Mouse (Mus musculus) naive thymus-derived CD4-positive, alpha-beta T cell, adult 2 months (primary cell): Measurements from ENCODE around the gene Tamm41.

Experiments used
- DNase-seq: peaks from one replicate; pipeline ENCODE4 v3.0.0-alpha.2; 2011; ENCODE audit warnings: low read depth

Tamm41 gene

DNA sequence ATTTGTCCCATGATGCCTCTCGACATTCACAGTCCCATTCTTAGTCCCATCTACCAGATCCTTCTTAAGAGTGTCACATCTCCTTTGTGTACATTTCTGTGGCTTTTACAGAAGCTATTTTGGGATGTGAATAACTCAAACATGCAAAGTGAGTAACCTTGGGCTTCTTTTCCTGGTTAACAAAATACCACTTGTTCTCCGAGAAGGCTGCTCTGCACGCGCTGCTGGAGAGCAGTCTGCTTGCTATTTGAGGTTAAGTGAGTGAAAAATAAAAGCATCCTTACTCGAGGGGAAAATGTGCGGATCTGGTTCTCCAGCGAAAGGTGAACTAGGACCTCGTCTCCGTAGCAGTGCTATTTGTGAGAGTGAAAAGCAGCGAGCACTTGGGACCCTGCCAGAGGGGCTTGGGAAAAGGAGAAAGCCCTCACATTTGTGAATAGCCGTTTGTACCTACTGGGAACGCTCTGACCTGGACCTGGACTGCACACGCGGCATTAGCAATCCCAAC is 10.1 kb downstream of the Tamm41 start:
- no peak for DNase-seq

DNA sequence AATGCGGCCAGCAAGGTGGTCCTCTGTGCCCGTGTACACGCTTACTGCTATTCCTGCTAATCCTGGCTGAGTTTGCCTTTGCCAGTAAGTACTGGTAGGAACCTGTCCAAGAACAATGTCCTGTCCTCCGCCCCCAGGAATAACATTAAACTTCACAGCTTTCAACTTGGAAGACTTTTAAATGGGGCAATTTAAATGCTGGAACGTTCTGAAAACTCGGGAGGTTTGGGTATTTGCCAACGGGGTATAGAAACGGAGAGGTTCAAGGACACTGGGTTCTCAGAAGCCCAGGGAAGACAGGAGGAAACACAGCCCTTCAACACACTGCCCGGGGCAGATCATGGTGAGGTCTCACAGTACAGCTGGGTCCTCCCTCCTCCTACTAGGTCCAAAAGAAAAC is 14.8 kb downstream of the Tamm41 start:
- no peak for DNase-seq

DNA sequence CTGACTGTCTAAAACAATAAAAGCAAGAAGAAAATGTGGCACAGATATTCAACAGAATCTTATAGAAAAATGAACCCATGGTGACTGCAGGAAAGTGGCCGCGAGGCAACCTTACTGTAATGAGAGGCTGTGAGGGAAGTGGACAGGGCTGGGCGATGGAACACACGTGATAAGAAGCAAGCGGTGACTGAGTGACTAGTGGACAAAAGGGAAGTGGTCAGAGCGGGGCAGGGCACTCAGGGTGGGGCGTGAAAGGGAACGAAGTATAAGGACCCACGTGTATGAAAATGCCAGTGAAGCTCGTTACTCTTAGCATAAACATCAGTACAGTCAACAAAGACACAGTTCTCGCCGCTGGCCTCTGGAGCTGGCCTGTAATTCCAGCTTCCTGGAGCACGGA is 22.2 kb downstream of the Tamm41 start:
- no peak for DNase-seq

- no peak for DNase-seq
Measured at GRCm38 (mm10) chr6:115013574-115013973, 24.1 kb downstream of the Tamm41 start.

DNA sequence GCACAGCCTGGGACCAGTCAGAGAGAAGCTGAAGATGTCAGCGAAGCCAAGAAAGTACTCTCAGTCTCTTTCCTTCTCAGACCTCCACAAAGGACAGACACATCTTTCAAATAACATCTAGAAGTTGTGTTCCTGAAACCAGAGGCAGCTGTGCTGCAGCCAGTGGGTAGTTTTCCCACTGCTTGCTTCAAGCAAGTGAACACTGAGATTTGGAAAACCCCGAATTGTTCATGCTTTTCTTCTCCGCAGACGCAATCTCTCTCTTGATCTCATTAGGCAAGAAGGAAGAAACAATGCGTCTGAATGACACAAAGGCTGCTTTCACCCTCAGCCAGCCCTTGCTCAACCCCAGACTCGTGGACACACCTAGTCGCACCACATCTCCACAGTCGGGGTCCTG is 25.9 kb downstream of the Tamm41 start:
- DNase-seq, result no peak

DNA sequence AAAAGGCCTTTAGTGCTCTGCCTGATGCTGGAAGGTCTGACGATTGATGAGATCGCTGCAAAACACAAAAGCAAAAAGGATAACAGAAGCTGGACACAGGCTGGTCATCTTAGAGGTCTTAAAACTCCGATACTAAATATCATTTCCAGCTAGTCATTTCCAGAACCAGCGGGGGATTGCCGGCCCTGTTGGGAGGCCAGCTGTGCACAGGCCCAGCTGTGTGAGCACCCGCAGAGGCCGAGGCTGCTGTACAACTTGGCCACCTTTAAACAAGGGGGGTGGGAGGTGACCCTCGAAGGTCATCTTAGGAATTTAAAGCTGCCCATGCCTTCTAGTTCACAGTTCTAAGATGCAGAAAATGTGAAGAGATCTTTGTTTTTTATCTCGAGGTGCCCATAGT is 26.9 kb downstream of the Tamm41 start:
- DNase-seq, result no peak

DNA sequence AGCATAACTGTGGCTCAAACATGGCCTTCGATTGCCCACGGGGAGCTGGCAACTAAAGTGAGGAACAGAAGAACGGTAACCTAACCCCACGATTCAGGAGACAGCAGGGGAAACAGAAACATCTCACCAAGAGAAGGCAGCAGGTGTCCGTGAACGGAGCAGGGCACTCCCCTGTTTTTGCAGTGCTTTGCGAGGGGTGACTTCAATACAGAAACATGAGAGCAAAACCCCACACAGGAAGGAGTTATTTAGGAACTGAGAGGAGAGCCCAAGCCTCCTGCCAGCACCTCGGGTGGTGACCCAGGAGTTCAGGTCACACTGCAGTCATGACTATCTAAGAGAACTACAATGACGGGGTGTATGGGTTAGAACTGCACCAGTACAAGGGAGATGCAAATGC is 27.4 kb downstream of the Tamm41 start:
- DNase-seq, result no peak

DNA sequence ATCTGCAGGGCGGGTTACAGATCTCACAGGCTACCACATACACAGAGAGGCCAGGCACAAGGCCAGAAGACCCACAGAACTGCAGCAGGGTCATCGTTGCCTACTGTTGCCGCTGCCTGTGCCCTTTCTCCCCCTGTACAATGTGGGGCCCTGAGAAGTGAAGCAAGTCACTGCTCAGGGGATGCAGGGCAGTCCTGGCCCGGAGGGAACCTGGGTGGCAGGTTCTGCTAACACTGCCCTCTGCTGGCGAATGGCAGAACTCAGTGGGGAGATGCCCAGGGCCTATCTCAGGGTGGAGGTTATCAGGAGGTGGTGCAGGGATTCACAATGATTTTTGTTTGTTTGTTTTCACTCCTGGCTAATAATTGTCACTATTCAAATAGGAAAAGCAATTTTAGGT is 29.9 kb downstream of the Tamm41 start:
- DNase-seq, result peak; percentile 80

GRCm38 (mm10) chr6:115006948-115007347 is 30.7 kb downstream of the Tamm41 start:
- DNase-seq, result no peak

DNA sequence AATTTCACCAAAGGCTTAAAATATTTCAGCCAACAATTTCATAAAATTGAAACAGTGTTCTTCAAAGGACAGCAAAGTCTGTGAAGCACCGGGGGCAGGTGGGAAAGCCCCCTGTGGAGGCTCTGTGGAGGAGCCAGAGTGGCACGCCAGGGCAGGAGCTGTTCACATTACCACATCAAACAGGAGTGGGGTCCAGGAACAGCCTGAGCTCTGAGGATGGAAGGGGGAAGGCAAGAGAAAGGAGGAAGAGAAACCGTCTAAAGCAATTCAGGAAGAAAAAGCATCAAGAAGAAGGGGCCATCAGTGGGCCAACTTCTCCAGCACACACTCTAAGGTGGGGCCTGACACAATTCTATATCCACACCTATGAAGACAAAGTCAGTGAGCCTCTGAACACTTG is 31.6 kb downstream of the Tamm41 start:
- DNase-seq, result no peak

GRCm38 (mm10) chr6:115005351-115005890 is 32.3 kb downstream of the Tamm41 start:
- no peak for DNase-seq

GRCm38 (mm10) chr6:115004636-115005035 is 33.0 kb downstream of the Tamm41 start:
- no peak for DNase-seq

GRCm38 (mm10) chr6:114998374-114999031 is 39.2 kb downstream of the Tamm41 start:
- no peak for DNase-seq

GRCm38 (mm10) chr6:114997471-114997870 is 40.2 kb downstream of the Tamm41 start:
- DNase-seq, result no peak

DNA sequence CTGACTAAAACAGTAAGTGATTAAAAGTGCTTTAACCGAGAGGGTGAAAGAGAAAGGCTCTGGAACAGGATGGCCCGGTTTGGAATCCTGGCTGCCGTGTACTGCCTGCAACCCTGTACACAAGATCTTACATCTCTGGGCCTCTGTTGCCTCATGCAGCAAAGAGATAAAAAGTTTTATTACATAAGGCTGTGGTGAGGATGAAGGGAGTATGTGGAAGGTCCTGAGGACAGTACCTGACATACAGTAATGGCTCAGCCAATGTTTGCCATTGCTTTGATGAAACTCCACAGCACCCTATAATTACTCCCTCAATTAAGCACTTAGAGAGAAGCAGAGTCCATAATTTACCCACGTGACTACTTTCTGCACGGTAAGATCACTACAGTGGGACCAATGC is 40.8 kb downstream of the Tamm41 start:
- DNase-seq, result no peak

DNA sequence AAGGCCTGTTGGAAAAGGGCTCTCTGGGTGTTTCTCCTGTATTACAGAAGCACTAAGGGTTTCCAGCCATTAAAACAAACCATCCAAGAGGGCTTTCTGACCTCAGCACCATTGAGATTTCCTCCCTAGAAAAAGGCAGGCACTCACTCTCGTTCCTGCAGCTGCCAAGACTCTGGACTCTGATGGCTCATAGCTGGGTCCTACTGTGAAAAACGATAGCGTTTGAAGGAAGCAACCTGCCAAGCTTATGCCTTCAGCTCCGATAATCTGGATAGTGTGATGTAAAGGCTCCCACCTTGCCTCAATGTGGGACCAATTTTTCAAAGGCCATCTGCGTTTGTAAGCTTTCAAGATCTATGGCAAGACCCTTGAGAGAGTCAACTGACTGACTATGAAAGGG is 43.6 kb downstream of the Tamm41 start:
- DNase-seq, result no peak

DNA sequence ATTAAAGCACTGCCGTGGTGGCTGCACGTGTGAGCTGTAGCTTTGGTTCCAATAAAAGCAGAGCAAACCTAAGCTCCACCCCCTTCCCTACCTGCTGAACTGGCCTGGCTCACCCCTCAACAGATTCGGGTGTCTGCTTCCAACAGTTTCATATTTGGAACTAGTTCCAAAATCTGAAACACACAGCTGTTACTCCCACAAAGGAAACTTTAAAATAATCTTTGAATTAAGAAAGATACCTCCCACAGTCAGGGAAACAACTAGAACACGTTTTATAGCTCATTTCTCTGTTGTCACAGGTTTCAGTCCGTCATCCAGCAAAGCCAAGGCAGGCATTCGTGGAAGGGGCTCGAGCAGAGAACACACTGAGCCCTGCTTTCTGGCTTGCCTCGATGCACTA is 44.0 kb downstream of the Tamm41 start:
- no peak for DNase-seq

DNA sequence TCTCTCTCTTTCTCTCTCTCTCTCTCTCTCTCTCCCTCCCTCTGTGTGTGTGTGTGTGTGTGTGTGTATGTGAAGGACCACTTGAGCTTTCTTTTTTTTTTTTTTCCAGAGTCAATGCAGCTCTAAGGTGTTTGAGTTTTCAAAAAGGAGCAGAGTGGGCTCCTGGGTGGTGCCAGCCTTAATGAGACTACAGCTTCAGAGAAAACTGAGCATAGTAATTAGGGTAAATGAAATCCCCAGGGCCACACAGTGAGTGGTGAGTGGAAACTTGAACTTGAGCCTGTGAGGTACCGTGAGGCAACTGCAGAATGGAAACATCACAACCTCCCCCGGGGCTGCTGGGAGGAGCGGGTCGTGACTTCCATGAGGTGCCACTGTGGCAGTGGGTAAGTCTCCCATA is 45.8 kb downstream of the Tamm41 start:
- no peak for DNase-seq

DNA sequence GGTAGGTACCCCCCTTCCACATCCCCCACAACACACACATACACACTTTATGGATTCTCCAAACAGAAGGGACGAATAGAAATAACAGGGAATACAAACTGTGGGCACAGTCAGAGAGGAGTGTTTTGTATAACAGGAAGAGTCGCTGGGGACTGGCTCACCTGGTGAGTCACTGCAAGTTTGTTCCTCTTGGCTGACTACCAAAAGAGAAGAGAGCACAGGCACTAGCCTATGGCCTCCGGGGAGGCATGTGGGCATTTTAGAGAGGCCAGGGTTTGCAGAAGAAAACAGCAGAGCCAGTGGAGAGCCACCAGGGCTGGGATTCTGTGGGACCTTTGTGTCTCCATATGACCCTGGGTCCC is 49.1 kb downstream of the Tamm41 start:
- DNase-seq, result no peak

DNA sequence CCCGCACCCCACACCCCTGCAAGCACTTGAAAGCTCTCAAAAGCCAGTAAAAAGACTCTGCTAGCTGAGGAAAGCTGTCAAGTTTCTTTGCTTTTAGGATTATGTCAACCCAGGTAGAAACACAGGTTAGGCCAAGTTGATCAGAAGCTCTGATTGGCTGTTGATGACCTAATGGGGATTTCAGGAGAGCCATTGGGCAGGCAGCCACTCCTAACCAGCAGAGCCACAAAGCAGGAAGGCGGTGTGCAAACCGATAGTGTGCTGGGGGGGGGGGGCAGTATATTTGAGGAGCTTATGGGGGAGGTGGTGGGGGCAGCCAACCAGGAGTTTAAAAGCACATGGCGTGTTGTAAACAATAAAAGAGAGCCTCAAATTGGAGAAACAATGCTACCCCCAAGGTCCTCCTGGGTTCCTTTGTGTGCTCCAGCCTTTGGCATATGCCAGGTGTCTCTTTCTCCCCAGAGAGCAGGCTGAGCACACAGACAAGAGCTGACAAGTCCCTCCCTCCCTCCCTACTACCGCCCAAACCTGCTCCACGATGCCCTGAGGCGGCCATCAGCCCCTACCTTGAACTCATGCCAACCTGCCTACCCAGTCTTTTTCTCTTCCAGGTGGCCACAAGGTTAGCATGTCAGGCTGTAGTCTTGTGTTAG is 49.6 kb downstream of the Tamm41 start:
- DNase-seq, result no peak

GRCm38 (mm10) chr6:114982671-114983070 is 55.0 kb downstream of the Tamm41 start:
- no peak for DNase-seq

- no peak for DNase-seq
Measured at GRCm38 (mm10) chr6:114979715-114980114, 58.0 kb downstream of the Tamm41 start.

GRCm38 (mm10) chr6:114976915-114977419 is 60.7 kb downstream of the Tamm41 start:
- no peak for DNase-seq
